Mouse (Mus musculus): ENCODE results near the gene Dctn3. TPM values are rescaled to one million over a fixed set of nuclear protein-coding genes. Genes with fewer than 3 reads are reported as not detected.
A peak's percentile ranks its signal among the peaks of the same experiment; 100 is the strongest.

Dctn3 gene
- polyA plus RNA-seq, 1 experiment from 2014 or later, result 34.4 TPM

DNA sequence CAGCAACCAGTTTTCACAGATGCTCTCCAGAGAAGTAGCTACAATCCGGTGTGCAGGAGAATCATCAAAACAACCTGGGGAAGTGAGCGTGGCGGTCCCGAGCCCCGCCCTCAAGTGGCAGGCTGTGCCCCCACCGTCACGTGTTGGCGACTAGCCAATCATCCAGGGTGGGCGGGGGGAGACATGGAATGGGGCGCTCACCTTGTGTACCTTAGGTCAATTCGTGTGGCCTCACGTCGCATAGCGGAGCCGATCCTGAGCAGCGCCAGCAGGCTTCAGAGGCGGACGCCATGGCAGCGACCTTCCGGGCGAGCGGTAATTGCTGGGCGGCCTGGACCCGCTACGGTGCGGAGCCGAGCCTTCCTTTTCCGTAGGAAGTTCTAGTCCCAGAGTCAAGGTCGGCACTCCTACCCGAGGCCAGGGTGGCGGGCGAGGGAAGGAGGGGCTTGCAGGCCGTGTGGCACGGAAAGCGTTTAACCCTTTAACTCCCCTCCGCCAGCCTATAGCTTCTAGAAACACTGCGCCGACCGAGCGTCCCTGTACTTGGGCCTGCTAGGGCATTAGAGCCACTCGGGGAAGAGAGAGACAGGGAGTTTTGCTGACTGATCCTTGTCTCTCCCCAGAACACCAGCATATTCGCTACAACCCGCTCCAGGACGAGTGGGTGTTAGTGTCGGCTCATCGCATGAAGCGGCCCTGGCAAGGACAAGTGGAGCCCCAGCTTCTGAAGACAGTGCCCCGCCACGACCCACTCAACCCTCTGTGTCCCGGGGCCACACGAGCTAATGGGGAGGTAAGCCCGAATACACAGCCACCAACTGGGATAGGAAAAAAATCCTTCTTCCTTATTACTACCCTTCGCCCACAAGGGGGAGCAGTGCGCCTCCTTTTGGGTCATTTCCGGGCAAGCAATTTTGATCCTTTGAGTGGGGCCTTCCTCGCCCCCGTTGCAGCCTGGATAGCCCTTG lies 32.7 kb upstream of the Dctn3 start, which contains the start of gene Sigmar1:
Sigmar1 (minus strand) TSS at position 820 of the 968 bp plus-strand sequence.
- WGBS (ENCODE audit: missing documents), result under 1% methylated on average over 57 of the region's 57 CpGs
- Histone ChIP-seq H3K36me3 (ENCODE audit: inconsistent target) (peaks cover 7% of the 10 kb centered on the region; the same call in 1 of the 2 replicates), H3K79me2 (ENCODE audit: inconsistent target) (no peaks in the 10 kb centered on the region), H3K27ac (peak within 1 kb of the TSS; percentile 75), H3K4me3 (ENCODE audit: inconsistent target) (peak within 1 kb of the TSS; percentile 83)

- H3K27ac ChIP-seq, result peak within 1 kb of the TSS; percentile 75
- peak within 1 kb of the TSS; percentile 83 for H3K4me3 ChIP-seq (ENCODE audit: inconsistent target)
- WGBS (ENCODE audit: missing documents), result 17% methylated on average over 14 of the region's 14 CpGs
- H3K36me3 ChIP-seq (ENCODE audit: inconsistent target), result peaks cover 7% of the 10 kb centered on the region; the same call in 1 of the 2 replicates
- H3K79me2 ChIP-seq (ENCODE audit: inconsistent target), result no peaks in the 10 kb centered on the region
Measured at GRCm38 (mm10) chr4:41754797-41755337, 31.9 kb upstream of the Dctn3 start, which contains the start of gene Galt. Galt (plus strand) TSS chr4:41755228.

- Histone ChIP-seq H3K36me3 (ENCODE audit: inconsistent target) (no peaks in the 10 kb centered on the region), H3K4me3 (ENCODE audit: inconsistent target) (no peak overlapping the region), H3K27ac (no peak overlapping the region), H3K79me2 (ENCODE audit: inconsistent target) (peaks cover under 1% of the 10 kb centered on the region; the same call in 1 of the 2 replicates)
- WGBS (ENCODE audit: missing documents), result 60% methylated on average over 1 of the region's 1 CpGs
Measured at GRCm38 (mm10) chr4:41745021-41745420, 22.1 kb upstream of the Dctn3 start.

- H3K27ac ChIP-seq, result no peak overlapping the region
- H3K79me2 ChIP-seq (ENCODE audit: inconsistent target), result peaks cover 10% of the 10 kb centered on the region
- WGBS (ENCODE audit: missing documents), result 83% methylated on average over 2 of the region's 2 CpGs
- H3K4me3 ChIP-seq (ENCODE audit: inconsistent target), result no peak overlapping the region
- H3K36me3 ChIP-seq (ENCODE audit: inconsistent target), result no peaks in the 10 kb centered on the region
Measured at GRCm38 (mm10) chr4:41744131-41744530, 21.2 kb upstream of the Dctn3 start.

- 2% methylated on average over 27 of the region's 27 CpGs for WGBS (ENCODE audit: missing documents)
- Histone ChIP-seq H3K79me2 (ENCODE audit: inconsistent target) (peaks cover 13% of the 10 kb centered on the region), H3K27ac (peak overlapping the region; percentile 73)
Measured at GRCm38 (mm10) chr4:41741158-41741560, 18.2 kb upstream of the Dctn3 start.

GRCm38 (mm10) chr4:41740380-41741157 lies 17.6 kb upstream of the Dctn3 start:
- H3K27ac ChIP-seq, result peak overlapping the region; percentile 73
- peak overlapping the region; percentile 65 for H3K4me3 ChIP-seq (ENCODE audit: inconsistent target)
- H3K36me3 ChIP-seq (ENCODE audit: inconsistent target), result no peaks in the 10 kb centered on the region
- under 1% methylated on average over 48 of the region's 48 CpGs for WGBS (ENCODE audit: missing documents)
- H3K79me2 ChIP-seq (ENCODE audit: inconsistent target), result peaks cover 13% of the 10 kb centered on the region

More at GRCm38 (mm10) chr4:41741158-41741560, 18.2 kb upstream of the Dctn3 start:
- Histone ChIP-seq H3K4me3 (ENCODE audit: inconsistent target) (peak overlapping the region; percentile 65), H3K36me3 (ENCODE audit: inconsistent target) (no peaks in the 10 kb centered on the region)

GRCm38 (mm10) chr4:41739260-41739659 lies 16.3 kb upstream of the Dctn3 start:
- Histone ChIP-seq H3K36me3 (ENCODE audit: inconsistent target) (no peaks in the 10 kb centered on the region), H3K79me2 (ENCODE audit: inconsistent target) (peaks cover 13% of the 10 kb centered on the region), H3K4me3 (ENCODE audit: inconsistent target) (no peak overlapping the region), H3K27ac (no peak overlapping the region)
- 85% methylated on average over 13 of the region's 13 CpGs for WGBS (ENCODE audit: missing documents)

DNA sequence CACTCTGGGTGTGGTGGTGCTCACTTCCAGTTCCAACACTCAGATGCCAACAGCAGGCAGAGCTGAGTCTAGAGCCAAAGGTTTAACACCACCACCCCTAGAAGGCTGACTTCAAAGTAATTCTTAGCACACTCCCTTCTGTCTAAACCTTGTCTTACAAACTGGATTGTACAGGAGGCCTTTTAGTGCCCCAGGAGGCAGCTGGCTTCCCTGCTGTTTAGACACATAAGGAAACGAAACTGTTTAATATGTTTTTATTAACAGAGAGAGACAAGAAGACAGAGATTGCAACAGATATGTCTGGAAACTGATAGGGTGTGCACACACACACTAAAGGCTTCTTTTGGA lies 15.3 kb upstream of the Dctn3 start:
- Histone ChIP-seq H3K79me2 (ENCODE audit: inconsistent target) (peaks cover 13% of the 10 kb centered on the region), H3K36me3 (ENCODE audit: inconsistent target) (no peaks in the 10 kb centered on the region), H3K4me3 (ENCODE audit: inconsistent target) (no peak overlapping the region), H3K27ac (peak overlapping the region; percentile 15)
- 43% methylated on average over 1 of the region's 1 CpGs for WGBS (ENCODE audit: missing documents)

DNA sequence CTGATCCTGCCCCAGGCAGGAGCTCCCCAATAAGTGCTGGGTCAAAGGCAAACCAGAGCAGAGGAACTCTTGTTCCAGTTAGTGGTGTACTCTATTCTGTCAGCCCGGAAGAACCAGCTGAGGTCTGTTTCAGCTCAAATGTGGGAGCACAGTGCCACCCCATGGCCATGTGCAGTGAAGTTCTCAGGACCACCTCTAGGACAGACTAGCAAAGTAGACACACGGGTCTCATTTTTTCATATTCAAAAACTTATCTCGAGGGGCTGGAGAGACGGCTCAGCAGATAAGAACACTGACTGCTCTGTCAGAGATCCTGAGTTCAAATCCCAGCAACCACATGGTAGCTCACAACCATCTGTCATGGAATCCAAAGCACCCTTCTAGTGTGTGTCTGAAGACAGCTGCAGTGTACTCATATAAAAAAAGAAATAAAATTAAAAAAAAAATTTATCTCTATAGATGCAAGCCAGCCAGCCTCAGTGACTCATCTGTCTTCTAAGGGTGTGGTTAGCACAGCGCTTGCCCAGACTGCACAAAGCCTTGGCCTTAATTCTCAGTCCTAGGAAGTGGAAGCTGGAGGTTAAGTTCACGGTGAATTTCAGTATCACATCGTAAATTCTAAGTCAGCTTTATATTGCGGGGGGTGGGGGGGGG lies 14.8 kb upstream of the Dctn3 start:
- no peaks in the 10 kb centered on the region for H3K36me3 ChIP-seq (ENCODE audit: inconsistent target)
- no peak overlapping the region for H3K4me3 ChIP-seq (ENCODE audit: inconsistent target)
- H3K27ac ChIP-seq, result peak overlapping the region; percentile 15
- 15% methylated on average over 8 of the region's 8 CpGs for WGBS (ENCODE audit: missing documents)
- H3K79me2 ChIP-seq (ENCODE audit: inconsistent target), result peaks cover 13% of the 10 kb centered on the region

- no peak within 1 kb of the TSS for H3K4me3 ChIP-seq (ENCODE audit: inconsistent target)
- H3K36me3 ChIP-seq (ENCODE audit: inconsistent target), result no peaks in the 10 kb centered on the region
- no peak within 1 kb of the TSS for H3K27ac ChIP-seq
- WGBS (ENCODE audit: missing documents), result 2% methylated on average over 39 of the region's 50 CpGs
- H3K79me2 ChIP-seq (ENCODE audit: inconsistent target), result no peaks in the 10 kb centered on the region
Measured at GRCm38 (mm10) chr4:41731052-41731765, 8.2 kb upstream of the Dctn3 start, which contains the start of gene Arid3c. Arid3c (minus strand) TSS chr4:41731142.

GRCm38 (mm10) chr4:41726826-41727621 lies 4.1 kb upstream of the Dctn3 start:
- no peak overlapping the region for H3K4me3 ChIP-seq (ENCODE audit: inconsistent target)
- no peak overlapping the region for H3K27ac ChIP-seq
- WGBS (ENCODE audit: missing documents), result 37% methylated on average over 17 of the region's 20 CpGs
- H3K36me3 ChIP-seq (ENCODE audit: inconsistent target), result no peaks in the 10 kb centered on the region
- H3K79me2 ChIP-seq (ENCODE audit: inconsistent target), result peaks cover 9% of the 10 kb centered on the region

DNA sequence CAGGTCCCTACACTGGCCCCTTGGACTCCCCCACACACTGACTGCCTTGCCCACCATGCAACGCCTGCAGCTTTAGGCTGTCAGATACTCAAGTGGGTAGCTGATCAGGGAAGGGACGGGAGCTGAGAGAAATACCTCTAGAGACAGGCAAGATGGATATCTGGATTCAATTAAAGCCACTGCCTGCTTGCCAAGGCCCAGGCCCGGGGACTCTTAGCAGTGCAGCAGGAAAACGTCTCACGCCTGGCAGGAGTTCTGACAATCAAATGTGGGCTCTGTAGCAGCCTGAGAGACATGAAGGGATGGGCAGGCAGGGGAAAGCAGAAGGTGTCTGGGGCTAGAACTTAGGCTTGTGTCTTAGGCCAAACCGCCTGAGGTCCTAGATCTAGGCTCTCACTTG lies 6.1 kb downstream of the Dctn3 start:
- 96% methylated on average over 6 of the region's 6 CpGs for WGBS (ENCODE audit: missing documents)
- H3K36me3 ChIP-seq (ENCODE audit: inconsistent target), result peaks cover 46% of the 10 kb centered on the region

GRCm38 (mm10) chr4:41715596-41715995 lies 7.4 kb downstream of the Dctn3 start:
- H3K27ac ChIP-seq, result no peak overlapping the region
- H3K79me2 ChIP-seq (ENCODE audit: inconsistent target), result no peaks in the 10 kb centered on the region; the same call in 1 of the 2 replicates
- H3K4me3 ChIP-seq (ENCODE audit: inconsistent target), result no peak overlapping the region
- 89% methylated on average over 5 of the region's 5 CpGs for WGBS (ENCODE audit: missing documents)
- peaks cover 45% of the 10 kb centered on the region for H3K36me3 ChIP-seq (ENCODE audit: inconsistent target)

More for the DNA sequence above, 6.1 kb downstream of the Dctn3 start:
- H3K27ac ChIP-seq, result no peak overlapping the region
- H3K4me3 ChIP-seq (ENCODE audit: inconsistent target), result no peak overlapping the region
- peaks cover 6% of the 10 kb centered on the region for H3K79me2 ChIP-seq (ENCODE audit: inconsistent target)
